Mouse (Mus musculus) CD4-positive, CD25-positive, alpha-beta regulatory T cell, adult 2 months (primary cell): ENCODE results near the gene Olfr603.
"Not testable (repeated sequence)": the region's sequence is repeated elsewhere in the genome, so short reads cannot be mapped to it uniquely, and the experiment has no call there.

Experiments
- DNase-seq: peaks from one replicate; pipeline ENCODE4 v3.0.0-alpha.2; 2012; ENCODE audit warnings: low read depth, low spot score

The Olfr603 gene

DNA sequence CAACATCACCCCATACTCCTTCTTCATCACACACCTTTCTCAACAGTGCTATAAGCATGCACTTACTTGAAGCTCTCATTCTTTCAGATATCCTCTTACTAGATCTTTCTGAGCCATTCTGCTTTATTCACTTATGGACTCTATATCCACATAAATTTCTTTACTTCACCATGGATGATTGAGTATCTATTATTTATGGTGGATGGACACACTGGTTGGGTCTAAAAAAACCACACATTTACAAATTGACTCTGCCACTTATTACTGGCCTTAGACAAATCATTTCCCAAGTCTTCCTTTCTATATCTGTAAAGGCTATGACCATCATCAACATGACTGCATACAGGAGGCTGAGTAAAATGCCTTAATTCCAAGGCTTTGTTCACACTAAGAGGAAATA, at the start of gene Olfr603:
Gene Olfr603, minus strand, starts transcription at position 101 of the 400 bp plus-strand sequence.
- DNase-seq = no peak

- not testable (repeated sequence) for DNase-seq
Observed at GRCm38 (mm10) chr7:103414772-103415171, 28.8 kb upstream of the Olfr603 start, which contains the start of gene Usp17lc. Usp17lc (plus strand) TSS chr7:103415072.

DNA sequence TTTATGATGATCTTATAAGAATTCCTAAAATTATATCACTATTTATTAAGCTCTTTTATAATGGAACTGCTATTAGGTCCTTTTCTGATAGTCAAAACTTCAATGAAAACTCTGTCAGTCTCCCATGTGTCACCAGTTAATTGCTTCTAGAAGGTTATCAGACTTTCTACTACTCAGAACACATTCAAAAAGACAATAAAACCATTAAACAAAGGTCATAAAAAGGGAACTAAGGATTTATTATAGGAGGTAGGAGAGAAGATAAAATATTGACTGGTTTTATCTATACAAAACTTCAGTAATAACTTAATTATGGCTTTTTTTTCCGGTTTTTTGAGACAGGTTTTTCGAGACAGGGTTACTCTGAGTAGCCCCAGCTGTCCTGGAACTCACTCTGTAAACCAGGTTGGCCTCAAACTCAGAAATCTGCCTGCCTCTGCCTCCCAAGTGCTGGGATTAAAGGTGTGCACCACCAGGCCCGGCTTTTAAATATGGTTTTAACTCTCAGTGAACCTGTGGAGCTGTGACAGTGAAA, 20.6 kb upstream of the Olfr603 start:
- not testable (repeated sequence) for DNase-seq

GRCm38 (mm10) chr7:103398981-103399380, 13.0 kb upstream of the Olfr603 start:
- no peak for DNase-seq

- no peak for DNase-seq
Observed at GRCm38 (mm10) chr7:103397758-103398157, 11.8 kb upstream of the Olfr603 start.

- DNase-seq = no peak
Observed at GRCm38 (mm10) chr7:103362555-103362954, 23.4 kb downstream of the Olfr603 start, which contains the start of gene Olfr601. Olfr601 (minus strand) TSS chr7:103362655.

DNA sequence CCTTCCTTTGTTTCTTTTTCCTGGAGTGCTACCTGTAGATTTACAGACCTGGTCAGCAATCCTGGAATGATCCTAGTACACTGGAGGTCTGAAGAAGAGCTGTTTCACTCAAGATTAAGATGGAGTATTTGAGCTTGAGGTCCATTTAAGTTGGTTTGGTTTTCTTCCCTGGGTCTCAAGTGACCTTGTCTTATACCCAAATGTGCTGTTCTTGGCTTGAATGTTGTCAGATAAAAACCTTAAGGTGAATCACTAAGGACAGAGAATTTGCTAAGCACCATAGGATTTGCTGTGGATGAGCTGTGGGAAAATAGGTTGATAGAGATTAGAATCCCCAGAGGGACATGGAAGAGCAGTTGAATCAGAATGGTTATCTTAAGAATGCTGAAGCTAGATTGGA, 36.4 kb downstream of the Olfr603 start, which contains the start of gene Olfr600:
Gene Olfr600, minus strand, starts transcription at position 101 of the 400 bp plus-strand sequence.
- no peak for DNase-seq

DNA sequence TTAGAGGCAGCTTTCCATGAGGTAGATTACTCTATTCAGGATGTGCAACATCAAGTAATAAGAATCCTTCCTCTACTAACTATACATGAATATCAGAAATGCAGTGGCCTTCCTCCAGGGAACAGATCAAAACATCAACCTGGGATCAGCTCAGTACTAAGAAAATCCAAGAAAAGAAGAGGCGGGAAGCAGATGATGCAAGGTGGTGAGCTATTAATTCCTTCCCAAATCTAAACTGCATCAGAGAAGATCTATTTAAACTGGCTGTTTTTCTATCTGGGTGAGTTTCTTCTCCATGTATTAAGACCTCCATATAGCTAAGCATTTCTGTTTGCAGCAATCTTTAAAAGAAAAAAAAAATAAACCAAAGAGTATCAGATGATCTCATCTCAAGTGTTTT, 50.4 kb downstream of the Olfr603 start, which contains the start of gene Olfr599:
Gene Olfr599, plus strand, starts transcription at position 301 of the 400 bp plus-strand sequence.
- no peak for DNase-seq
